ENCODE assay signal across 14 mouse cellular contexts in genomic region chr5:125235874-125236273, GRCm38 (mm10). TPM values are rescaled to one million over a fixed set of nuclear protein-coding genes. Genes with fewer than 3 reads are reported as not detected.
DNase-seq lines count a peak whose midpoint lies in the region; ATAC-seq and TF ChIP-seq lines count a peak whose summit lies in the region.
"Had no signal": no experiment of that assay in that cellular context is flagged by ENCODE, and none has a peak within 500 bp of the region (broad histone marks: within the 10 kb centered on the region; RNA-seq: fewer than 3 reads in every experiment).

No protein-coding gene starts in this region.

- peak; percentile 77 for DNase-seq in kidney, postnatal 10 days
- peak; percentile 80 for DNase-seq in gastrocnemius, adult 2 months
- DNase-seq in heart, postnatal 0 days (ENCODE audit: low spot score): no peak
- peak; percentile 43 for DNase-seq in lung, postnatal 36 days
- DNase-seq in layer of hippocampus, postnatal 36 days: no peak
- DNase-seq: adrenal gland, adult 8-10 months; cerebellum, postnatal 14 days had no signal

- intact Hi-C loops in gastrocnemius, adult 2 months (cut with DNase I): no loop called here

- H3K9ac ChIP-seq in kidney, embryonic 15.5 days: no peak overlapping the region
- H3K9ac ChIP-seq in heart, postnatal 0 days (replicated peaks; ENCODE audit: low read depth, low read length): no peak overlapping the region
- H3K9ac ChIP-seq in forebrain, embryonic 13.5 days: no peak overlapping the region
- H3K9ac ChIP-seq in midbrain, embryonic 15.5 days: no peak overlapping the region
- H3K9ac ChIP-seq: embryonic facial prominence, embryonic 13.5 days; liver, embryonic 15.5 days; midbrain, embryonic 12.5 days had no signal

- H3K27me3 ChIP-seq in kidney, embryonic 15.5 days: no peaks in the 10 kb centered on the region
- H3K27me3 ChIP-seq in heart, postnatal 0 days (ENCODE audit: control insufficient read depth, insufficient read depth, low read length): 0 out of 2 replicates have a peak, but pooled peaks cover 3% of the 10 kb centered on the region
- no peaks in the 10 kb centered on the region for H3K27me3 ChIP-seq in forebrain, embryonic 13.5 days
- H3K27me3 ChIP-seq in midbrain, embryonic 15.5 days (replicated peaks): no peaks in the 10 kb centered on the region
- H3K27me3 ChIP-seq: embryonic facial prominence, embryonic 13.5 days; midbrain, embryonic 12.5 days had no signal

- ATAC-seq in kidney, embryonic 15.5 days (replicated peaks; ENCODE audit: low FRiP score): no peak
- peak; percentile 66 for ATAC-seq in heart, postnatal 0 days (ENCODE audit: insufficient read depth, low read depth)
- no peak for ATAC-seq in forebrain, embryonic 13.5 days
- no peak for ATAC-seq in midbrain, embryonic 15.5 days (replicated peaks)

- no peak for TF ChIP-seq EP300 in heart, postnatal 0 days (IDR thresholded peaks at IDR 0.05; ENCODE audit: low read depth)

- H3K27ac ChIP-seq in kidney, embryonic 15.5 days: no peak overlapping the region
- H3K27ac ChIP-seq in gastrocnemius, adult 2 months: no peak overlapping the region
- H3K27ac ChIP-seq in heart, postnatal 0 days (ENCODE audit: low read depth): no peak overlapping the region
- no peak overlapping the region for H3K27ac ChIP-seq in forebrain, embryonic 13.5 days
- H3K27ac ChIP-seq in midbrain, embryonic 15.5 days: no peak overlapping the region
- H3K27ac ChIP-seq: embryonic facial prominence, embryonic 13.5 days; layer of hippocampus, adult 2 months; liver, embryonic 15.5 days; midbrain, embryonic 12.5 days had no signal

- no peaks in the 10 kb centered on the region for H3K36me3 ChIP-seq in kidney, embryonic 15.5 days
- H3K36me3 ChIP-seq in heart, postnatal 0 days (replicated peaks; ENCODE audit: control insufficient read depth, insufficient read depth, low read length): no peaks in the 10 kb centered on the region
- no peaks in the 10 kb centered on the region for H3K36me3 ChIP-seq in forebrain, embryonic 13.5 days (ENCODE audit: poor library complexity, severe bottlenecking)
- H3K36me3 ChIP-seq in midbrain, embryonic 15.5 days (replicated peaks): no peaks in the 10 kb centered on the region
- H3K36me3 ChIP-seq: embryonic facial prominence, embryonic 13.5 days; liver, embryonic 15.5 days; midbrain, embryonic 12.5 days had no signal

- WGBS in kidney, embryonic 15.5 days: 37% methylated on average over 6 of the region's 6 CpGs
- 60% methylated on average over 6 of the region's 6 CpGs for WGBS in heart, postnatal 0 days
- WGBS in forebrain, embryonic 13.5 days: 82% methylated on average over 6 of the region's 6 CpGs
- 74% methylated on average over 6 of the region's 6 CpGs for WGBS in midbrain, embryonic 15.5 days

- no peak for TF ChIP-seq CTCF in gastrocnemius, adult 2 months (IDR thresholded peaks at IDR 0.05)
- TF ChIP-seq CTCF in heart, postnatal 0 days (IDR thresholded peaks at IDR 0.05; ENCODE audit: low read depth): no peak

- no peaks in the 10 kb centered on the region for H3K9me3 ChIP-seq in kidney, embryonic 15.5 days (replicated peaks)
- no peaks in the 10 kb centered on the region for H3K9me3 ChIP-seq in heart, postnatal 0 days (replicated peaks; ENCODE audit: control insufficient read depth, low read length)
- H3K9me3 ChIP-seq in forebrain, embryonic 13.5 days (replicated peaks): 0 out of 2 replicates have a peak, but pooled peaks cover 3% of the 10 kb centered on the region
- H3K9me3 ChIP-seq in midbrain, embryonic 15.5 days: no peaks in the 10 kb centered on the region
- H3K9me3 ChIP-seq: embryonic facial prominence, embryonic 13.5 days; liver, embryonic 15.5 days; midbrain, embryonic 12.5 days had no signal

- no peak overlapping the region for H3K4me2 ChIP-seq in kidney, embryonic 15.5 days
- no peak overlapping the region for H3K4me2 ChIP-seq in heart, postnatal 0 days (ENCODE audit: low read depth, low read length)
- H3K4me2 ChIP-seq in forebrain, embryonic 13.5 days: no peak overlapping the region
- H3K4me2 ChIP-seq in midbrain, embryonic 15.5 days: no peak overlapping the region
- H3K4me2 ChIP-seq: embryonic facial prominence, embryonic 13.5 days; liver, embryonic 15.5 days; midbrain, embryonic 12.5 days had no signal

- H3K4me3 ChIP-seq in kidney, embryonic 15.5 days (replicated peaks): no peak overlapping the region
- H3K4me3 ChIP-seq in gastrocnemius, adult 2 months: no peak overlapping the region
- H3K4me3 ChIP-seq in heart, postnatal 0 days (ENCODE audit: low read depth, low read length): no peak overlapping the region
- no peak overlapping the region for H3K4me3 ChIP-seq in forebrain, embryonic 13.5 days
- no peak overlapping the region for H3K4me3 ChIP-seq in midbrain, embryonic 15.5 days
- H3K4me3 ChIP-seq: embryonic facial prominence, embryonic 13.5 days; layer of hippocampus, adult 2 months; liver, embryonic 15.5 days; midbrain, embryonic 12.5 days had no signal

- peaks cover 17% of the 10 kb centered on the region for H3K4me1 ChIP-seq in kidney, embryonic 15.5 days
- H3K4me1 ChIP-seq in heart, postnatal 0 days (ENCODE audit: control insufficient read depth, insufficient read depth): peaks cover 8% of the 10 kb centered on the region; the same call in 1 of the 2 replicates
- peaks cover 6% of the 10 kb centered on the region for H3K4me1 ChIP-seq in forebrain, embryonic 13.5 days
- H3K4me1 ChIP-seq in midbrain, embryonic 15.5 days: peaks cover 9% of the 10 kb centered on the region
- H3K4me1 ChIP-seq: embryonic facial prominence, embryonic 13.5 days; liver, embryonic 15.5 days had no signal

RNA-seq across cellular contexts. Expression of gene Ncor2, which starts 56.9 kb away (rescaled TPM):
- polyA plus RNA-seq in kidney, embryonic 15.5 days (2015; fragmentation: Nextera tagmentation; extraction: Ambion mirVana): 27.5 and 28.8 TPM in 2 replicates
- 100 to 1,000 TPM; 123 to 153 TPM for total RNA-seq in gastrocnemius, adult 2 months (2021)
- 21.6 and 73.8 TPM in 2 replicates for total RNA-seq in heart, postnatal 0 days (2014; rRNA removed; ENCODE audit: low replicate concordance)
- 14.3 and 15.5 TPM in 2 replicates for polyA plus RNA-seq in heart, postnatal 0 days (2015; fragmentation: Nextera tagmentation; extraction: Ambion mirVana)
- 100 to 1,000 TPM; 266 to 300 TPM for total RNA-seq in layer of hippocampus, postnatal 36 days (2021)
- 25.6 and 27.3 TPM in 2 replicates for polyA plus RNA-seq in forebrain, embryonic 13.5 days (2015; fragmentation: Nextera tagmentation; extraction: Ambion mirVana)
- 25.6 and 27.6 TPM in 2 replicates for polyA plus RNA-seq in midbrain, embryonic 15.5 days (2015; fragmentation: Nextera tagmentation; extraction: Ambion mirVana)

Comparison
In these comparisons a context has a peak if more than half of its experiments do, and no peak if none do; other contexts are left out.
1. DNase-seq: peak in kidney, postnatal 10 days (single experiment), gastrocnemius, adult 2 months (single experiment) and lung, postnatal 36 days (single experiment); none in heart, postnatal 0 days (single experiment) and layer of hippocampus, postnatal 36 days (0 of 2).